Comparison of ENCODE assay signal across 11 mouse cellular contexts in genomic region chr16:89660071-89660470, GRCm38 (mm10).
"Had no signal": no experiment of that assay in that cellular context is flagged by ENCODE, and none has a peak within 500 bp of the region (broad histone marks: within the 10 kb centered on the region; RNA-seq: fewer than 3 reads in every experiment).

No protein-coding gene starts in this region.

- DNase-seq: lung, adult 2 months; lung, postnatal 14 days; lung, postnatal 36 days; retina, postnatal 1 day; right cerebral cortex, adult 18-20 months; right cerebral cortex, postnatal 25 days; right cerebral cortex, postnatal 4 days; spleen, adult 18-20 months; thymus, adult 18-20 months; thymus, postnatal 14 days; thymus, postnatal 36 days had no signal
